Mouse (Mus musculus): ENCODE measurements at regions not wholly inside any gene's neighbourhood (a gene's known extent, or its start where the extent isn't known, plus 50 kb on each side); places are given as distances from the start of the nearest gene placed in this dataset.

- ATAC-seq, result no peak
Measured at GRCm38 (mm10) chr15:24275100-24275499, 1138.5 kb downstream of the Basp1 start.

DNA sequence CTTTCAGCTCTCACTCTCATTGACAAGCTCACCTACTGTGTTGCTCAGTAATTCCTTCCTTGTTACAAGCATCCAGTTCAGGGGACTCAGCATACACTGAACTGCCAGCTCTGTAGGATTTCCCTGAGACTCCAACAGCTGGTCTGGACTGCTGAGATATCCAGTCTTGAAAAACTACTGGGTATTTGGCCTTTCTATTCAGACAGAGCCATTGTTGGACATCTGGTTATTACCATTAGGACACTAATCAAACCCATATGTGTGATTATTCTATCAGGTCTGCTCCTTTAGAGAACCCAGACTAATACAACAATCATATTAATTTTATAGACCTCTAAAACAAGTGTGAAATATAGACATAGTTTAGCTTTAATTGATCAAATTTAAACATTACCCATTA is 1146.2 kb downstream of the Basp1 start:
- no peak for ATAC-seq

Data from inflammation-experienced regulatory T-cells, adult 6 months (primary cell).